In the genomic region with DNA sequence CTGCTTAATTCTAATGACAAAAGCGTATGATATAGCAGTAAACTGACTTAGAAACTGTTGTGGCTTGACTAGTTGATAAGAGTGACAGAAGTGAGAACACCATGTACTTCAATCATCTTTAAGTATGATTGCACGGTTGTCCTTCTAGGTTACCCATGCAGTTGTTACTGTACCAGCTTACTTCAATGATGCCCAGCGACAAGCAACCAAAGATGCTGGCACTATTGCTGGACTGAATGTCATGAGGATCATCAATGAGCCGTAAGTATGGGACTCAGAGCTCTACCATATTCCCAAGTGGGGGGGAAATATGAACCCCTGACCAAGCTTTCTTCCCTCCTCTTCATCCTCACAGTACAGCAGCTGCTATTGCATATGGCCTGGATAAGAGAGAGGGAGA, we compare ENCODE assay signal across 9 mouse cellular contexts. TPM values are rescaled to one million over a fixed set of nuclear protein-coding genes. Genes with fewer than 3 reads are reported as not detected.
A peak's percentile ranks its signal among the peaks of the same experiment; 100 is the strongest.
DNase-seq lines count a peak whose midpoint lies in the region; ATAC-seq and TF ChIP-seq lines count a peak whose summit lies in the region.
"Had no signal": no experiment of that assay in that cellular context is flagged by ENCODE, and none has a peak within 500 bp of the region (broad histone marks: within the 10 kb centered on the region; RNA-seq: fewer than 3 reads in every experiment).

No protein-coding gene starts in this region.

- no peaks in the 10 kb centered on the region for H3K27me3 ChIP-seq in liver, adult 2 months (ENCODE audit: control insufficient read depth, insufficient read depth, low read length)
- no peaks in the 10 kb centered on the region for H3K27me3 ChIP-seq in limb, embryonic 13.5 days
- H3K27me3 ChIP-seq in small intestine, adult 2 months (ENCODE audit: control insufficient read depth, insufficient read depth, low read length): no peaks in the 10 kb centered on the region

- H3K4me3 ChIP-seq in liver, adult 2 months (ENCODE audit: insufficient read depth, low read depth, low read length): peak overlapping the region; percentile 88
- peak overlapping the region; percentile 78 for H3K4me3 ChIP-seq in embryonic fibroblast, embryonic 13.5 days (ENCODE audit: insufficient read depth, low read length)
- peak overlapping the region; percentile 96 for H3K4me3 ChIP-seq in limb, embryonic 13.5 days
- peak overlapping the region; percentile 32; the same call in 1 of the 2 replicates for H3K4me3 ChIP-seq in small intestine, adult 2 months (ENCODE audit: low read depth, low read length)

- WGBS in liver, adult 2 months: 32% methylated on average over 4 of the region's 4 CpGs
- WGBS in limb, embryonic 13.5 days: 90% methylated on average over 4 of the region's 4 CpGs
- 58% methylated on average over 4 of the region's 4 CpGs for WGBS in small intestine, adult 2 months

- peaks cover 18% of the 10 kb centered on the region for H3K79me2 ChIP-seq in liver, adult 2 months (ENCODE audit: control insufficient read depth, insufficient read depth, low read length)

- TF ChIP-seq CTCF in liver, adult 2 months (IDR thresholded peaks at IDR 0.05; ENCODE audit: low read depth, low read length): no peak
- TF ChIP-seq CTCF in embryonic fibroblast, embryonic 13.5 days (IDR thresholded peaks at IDR 0.05; ENCODE audit: borderline replicate concordance, insufficient read depth, low read length): no peak
- TF ChIP-seq CTCF in small intestine, adult 2 months (IDR thresholded peaks at IDR 0.05; ENCODE audit: extremely low read depth, insufficient read length, insufficient replicate concordance, low read depth, low read length): no peak

- TF ChIP-seq POLR2A in liver, adult 2 months (IDR thresholded peaks at IDR 0.05; ENCODE audit: extremely low read depth, insufficient read depth, low read length): no peak
- no peak for TF ChIP-seq POLR2A in embryonic fibroblast, embryonic 13.5 days (IDR thresholded peaks at IDR 0.05; ENCODE audit: low read depth, low read length)
- no peak for TF ChIP-seq POLR2A in small intestine, adult 2 months (IDR thresholded peaks at IDR 0.05; ENCODE audit: low read depth, low read length)

- no peak overlapping the region for H3K27ac ChIP-seq in liver, adult 2 months (replicated peaks; ENCODE audit: insufficient read depth, low read depth, low read length)
- H3K27ac ChIP-seq in embryonic fibroblast, embryonic 13.5 days (ENCODE audit: insufficient read depth, low read length): no peak overlapping the region
- no peak overlapping the region for H3K27ac ChIP-seq in limb, embryonic 13.5 days
- H3K27ac ChIP-seq in small intestine, adult 2 months (ENCODE audit: insufficient read depth, low read depth, low read length): no peak overlapping the region

- peaks cover 56% of the 10 kb centered on the region for H3K36me3 ChIP-seq in liver, adult 2 months (ENCODE audit: control insufficient read depth, insufficient read depth, low read length)
- peaks cover 56% of the 10 kb centered on the region for H3K36me3 ChIP-seq in limb, embryonic 13.5 days
- H3K36me3 ChIP-seq in small intestine, adult 2 months (ENCODE audit: control insufficient read depth, insufficient read depth, low read length): peaks cover 49% of the 10 kb centered on the region

- peak overlapping the region; percentile 71 for H3K4me2 ChIP-seq in limb, embryonic 13.5 days (replicated peaks)

- ATAC-seq in limb, embryonic 13.5 days (ENCODE audit: low FRiP score, low read depth): no peak

- no peaks in the 10 kb centered on the region for H3K9me3 ChIP-seq in limb, embryonic 13.5 days

- peak; percentile 36 for DNase-seq in liver, adult 2 months (ENCODE audit: extremely low read depth, low read depth, low spot score)
- no peak for DNase-seq in liver
- DNase-seq in cerebellum, postnatal 10 days: no peak
- DNase-seq in adrenal gland, postnatal 14 days: no peak
- no peak for DNase-seq in embryo, embryonic 9.5 days (ENCODE audit: extremely low spot score)
- DNase-seq: gastrocnemius, postnatal 10 days had no signal

- peak overlapping the region; percentile 54 for H3K9ac ChIP-seq in liver, adult 2 months (ENCODE audit: low read depth, low read length)
- H3K9ac ChIP-seq in limb, embryonic 13.5 days: peak overlapping the region; percentile 98

- peaks cover 28% of the 10 kb centered on the region for H3K4me1 ChIP-seq in liver, adult 2 months (ENCODE audit: control insufficient read depth, insufficient read depth, low read length)
- H3K4me1 ChIP-seq in embryonic fibroblast, embryonic 13.5 days (ENCODE audit: control insufficient read depth, insufficient read depth, low read length): peaks cover 10% of the 10 kb centered on the region
- peaks cover 48% of the 10 kb centered on the region for H3K4me1 ChIP-seq in limb, embryonic 13.5 days
- peaks cover 11% of the 10 kb centered on the region; the same call in 1 of the 2 replicates for H3K4me1 ChIP-seq in small intestine, adult 2 months (ENCODE audit: control insufficient read depth, insufficient read depth, insufficient read length, low read length)

RNA-seq across cellular contexts. Expression of gene Hspa5, which starts 1.9 kb away (rescaled TPM):
- total RNA-seq in liver, adult 2 months (2014; rRNA removed): 843 and 1,003 TPM in 2 replicates
- 1,344 and 1,475 TPM in 2 replicates for polyA plus RNA-seq in liver, adult 2 months (2012; rRNA removed)
- polyA plus RNA-seq in embryonic fibroblast, embryonic 13.5 days (2011; ENCODE audit: insufficient read length, low read depth, missing spikeins): 977 and 1,088 TPM in 2 replicates
- 842 and 937 TPM in 2 replicates for polyA plus RNA-seq in limb, embryonic 13.5 days (2015; fragmentation: Nextera tagmentation; extraction: Ambion mirVana)
- polyA plus RNA-seq in small intestine, adult 2 months (2012; rRNA removed): 252 and 340 TPM in 2 replicates
- 552 and 555 TPM in 2 replicates for total RNA-seq in adrenal gland, postnatal 14 days (2021)

RNA-seq across cellular contexts. Expression of gene Gapvd1, which starts 18.6 kb away (rescaled TPM):
- 32.4 and 37.1 TPM in 2 replicates for total RNA-seq in liver, adult 2 months (2014; rRNA removed)
- 9.2 and 10.6 TPM in 2 replicates for polyA plus RNA-seq in liver, adult 2 months (2012; rRNA removed)
- polyA plus RNA-seq in embryonic fibroblast, embryonic 13.5 days (2011; ENCODE audit: insufficient read length, low read depth, missing spikeins): 75.1 and 80.4 TPM in 2 replicates
- polyA plus RNA-seq in limb, embryonic 13.5 days (2015; fragmentation: Nextera tagmentation; extraction: Ambion mirVana): 89.7 and 97.3 TPM in 2 replicates
- 4.8 and 7.3 TPM in 2 replicates for polyA plus RNA-seq in small intestine, adult 2 months (2012; rRNA removed)
- total RNA-seq in adrenal gland, postnatal 14 days (2021): 55.5 and 58.2 TPM in 2 replicates

RNA-seq across cellular contexts. Expression of gene Rabepk, which starts 26.0 kb away (rescaled TPM):
- total RNA-seq in liver, adult 2 months (2014; rRNA removed): 12.1 and 14.8 TPM in 2 replicates
- 12.7 and 14.7 TPM in 2 replicates for polyA plus RNA-seq in liver, adult 2 months (2012; rRNA removed)
- 40.7 and 41.3 TPM in 2 replicates for polyA plus RNA-seq in embryonic fibroblast, embryonic 13.5 days (2011; ENCODE audit: insufficient read length, low read depth, missing spikeins)
- 37.8 and 41.4 TPM in 2 replicates for polyA plus RNA-seq in limb, embryonic 13.5 days (2015; fragmentation: Nextera tagmentation; extraction: Ambion mirVana)
- polyA plus RNA-seq in small intestine, adult 2 months (2012; rRNA removed): 16.2 and 16.9 TPM in 2 replicates
- 24.8 and 29.7 TPM in 2 replicates for total RNA-seq in adrenal gland, postnatal 14 days (2021)

RNA-seq across cellular contexts. Expression of gene Fbxw2, which starts 52.4 kb away (rescaled TPM):
- total RNA-seq in liver, adult 2 months (2014; rRNA removed): 49.9 and 51.9 TPM in 2 replicates
- 24.2 and 28.1 TPM in 2 replicates for polyA plus RNA-seq in liver, adult 2 months (2012; rRNA removed)
- polyA plus RNA-seq in embryonic fibroblast, embryonic 13.5 days (2011; ENCODE audit: insufficient read length, low read depth, missing spikeins): 65.6 and 73.5 TPM in 2 replicates
- 93.1 and 93.4 TPM in 2 replicates for polyA plus RNA-seq in limb, embryonic 13.5 days (2015; fragmentation: Nextera tagmentation; extraction: Ambion mirVana)
- 10.1 and 17.0 TPM in 2 replicates for polyA plus RNA-seq in small intestine, adult 2 months (2012; rRNA removed)
- 67.5 and 75.5 TPM in 2 replicates for total RNA-seq in adrenal gland, postnatal 14 days (2021)

RNA-seq across cellular contexts. Expression of gene Gm34653, which starts 59.1 kb away (rescaled TPM):
- total RNA-seq in liver, adult 2 months (2014; rRNA removed): 0.09 and 0.13 TPM in 2 replicates
- polyA plus RNA-seq in liver, adult 2 months (2012; rRNA removed): not detected in 2 replicates
- polyA plus RNA-seq in embryonic fibroblast, embryonic 13.5 days (2011; ENCODE audit: insufficient read length, low read depth, missing spikeins): not detected in 2 replicates
- 0.09 TPM in 1 of 2 replicates, not detected in the other for polyA plus RNA-seq in limb, embryonic 13.5 days (2015; fragmentation: Nextera tagmentation; extraction: Ambion mirVana)
- not detected in 2 replicates for polyA plus RNA-seq in small intestine, adult 2 months (2012; rRNA removed)
- total RNA-seq in adrenal gland, postnatal 14 days (2021): not detected in 2 replicates
- total RNA-seq: gastrocnemius, postnatal 10 days had no signal

Comparison
In these comparisons a context has a peak if more than half of its experiments do, and no peak if none do; other contexts are left out.
1. H3K4me3 ChIP-seq: peak in every context shown above with its lines; median percentile 96 in limb, embryonic 13.5 days; 88 in liver, adult 2 months; 78 in embryonic fibroblast, embryonic 13.5 days; 32 in small intestine, adult 2 months.